Mouse (Mus musculus) liver, postnatal 0 days (tissue): ENCODE measurements at regions not wholly inside any gene's neighbourhood (a gene's known extent, or its start where the extent isn't known, plus 50 kb on each side); places are given as distances from the start of the nearest gene placed in this dataset.

Experiments
- CTCF ChIP-seq: sonication (generic); IDR thresholded peaks from 2 replicates; pipeline ENCODE4 v1.5.1; 2016; ENCODE audit warnings: antibody characterized with exemption, low read depth
- EP300 ChIP-seq: IDR thresholded peaks from 2 replicates; pipeline ENCODE4 v1.6.1; 2016; ENCODE audit warnings: antibody characterized with exemption, low read depth, mild to moderate bottlenecking

DNA sequence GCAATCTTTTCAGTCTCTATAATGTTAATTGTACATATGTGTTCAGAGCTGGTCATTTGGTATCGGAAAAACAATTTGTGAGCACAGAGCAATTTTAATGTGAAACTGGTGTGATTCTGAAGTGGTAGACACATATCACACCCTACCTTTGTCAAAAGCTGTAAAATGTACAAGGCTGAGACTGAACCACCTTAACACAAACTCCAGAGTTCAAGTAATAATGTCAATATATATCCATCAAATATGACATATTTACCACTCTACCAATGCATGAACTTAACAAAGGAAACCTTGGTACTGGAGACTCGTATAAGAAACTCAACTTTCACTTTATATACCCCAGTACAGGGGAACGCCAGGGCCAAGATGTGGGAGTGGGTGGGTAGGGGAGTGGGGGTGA lies 956.6 kb upstream of the A1bg start:
- TF ChIP-seq EP300 (no peak), CTCF (no peak)
